Mouse (Mus musculus): ENCODE data around the gene Vsig10.

- TF ChIP-seq CTCF (IDR thresholded peaks at IDR 0.05; ENCODE audit: insufficient read depth, low read depth, low read length) (no peak), POLR2A (IDR thresholded peaks at IDR 0.05; ENCODE audit: insufficient read depth, low read depth, low read length) (no peak; the same call in 1 of the 2 replicates)
Observed at GRCm38 (mm10) chr5:117357129-117357477, 38.2 kb downstream of the Vsig10 start, which contains the start of gene Wsb2.

Measured in olfactory bulb, adult 2 months (tissue).